Mouse (Mus musculus): ENCODE measurements around the gene Syt17.
A peak's percentile ranks its signal among the peaks of the same experiment; 100 is the strongest.

Gene Syt17

DNA sequence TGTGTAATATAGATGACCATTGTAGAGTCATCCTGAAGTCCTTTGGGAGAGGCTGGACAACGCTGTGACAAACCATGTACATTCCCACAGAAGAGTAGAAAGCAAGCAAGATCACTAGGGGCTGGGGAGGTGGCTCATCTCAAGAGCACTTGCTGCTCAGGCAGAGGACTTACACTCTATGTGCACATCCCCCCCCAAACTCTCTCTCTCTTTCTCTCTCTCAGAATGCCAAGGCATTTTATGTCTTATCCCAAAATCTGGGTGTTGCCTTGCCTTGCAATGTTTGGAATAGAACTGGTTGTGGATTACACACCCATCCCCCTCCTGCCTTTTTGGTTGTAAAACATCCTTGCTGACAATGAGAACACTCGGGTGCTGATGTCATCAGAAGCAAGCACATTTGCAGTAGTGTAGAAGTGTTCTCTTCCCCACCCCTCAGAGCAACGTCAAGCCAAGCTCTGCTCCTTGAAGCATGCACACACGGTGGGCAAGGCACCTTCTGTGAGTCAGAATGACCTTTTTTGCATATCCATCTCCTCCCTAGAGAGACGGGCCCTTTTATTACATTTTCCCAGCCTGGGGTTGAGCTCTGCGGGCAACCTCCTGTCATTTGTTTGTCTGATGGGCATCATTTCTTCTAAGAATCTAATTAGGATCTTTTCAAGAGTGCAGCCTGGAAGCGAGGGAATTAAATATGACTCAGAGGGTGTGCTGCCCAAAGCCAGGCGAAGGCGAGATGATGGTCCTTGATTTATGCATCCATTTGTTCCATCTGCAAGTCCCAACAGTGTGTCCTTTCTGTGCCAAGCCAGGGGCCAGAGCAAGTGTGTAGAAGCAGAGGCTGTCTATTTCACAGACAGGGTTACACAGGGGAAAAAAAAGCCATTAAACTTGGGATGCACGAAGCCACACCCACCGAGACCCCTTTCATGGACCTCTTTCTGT lies 15.1 kb upstream of the Syt17 start:
- no peak for DNase-seq (ENCODE audit: low read depth)

DNA sequence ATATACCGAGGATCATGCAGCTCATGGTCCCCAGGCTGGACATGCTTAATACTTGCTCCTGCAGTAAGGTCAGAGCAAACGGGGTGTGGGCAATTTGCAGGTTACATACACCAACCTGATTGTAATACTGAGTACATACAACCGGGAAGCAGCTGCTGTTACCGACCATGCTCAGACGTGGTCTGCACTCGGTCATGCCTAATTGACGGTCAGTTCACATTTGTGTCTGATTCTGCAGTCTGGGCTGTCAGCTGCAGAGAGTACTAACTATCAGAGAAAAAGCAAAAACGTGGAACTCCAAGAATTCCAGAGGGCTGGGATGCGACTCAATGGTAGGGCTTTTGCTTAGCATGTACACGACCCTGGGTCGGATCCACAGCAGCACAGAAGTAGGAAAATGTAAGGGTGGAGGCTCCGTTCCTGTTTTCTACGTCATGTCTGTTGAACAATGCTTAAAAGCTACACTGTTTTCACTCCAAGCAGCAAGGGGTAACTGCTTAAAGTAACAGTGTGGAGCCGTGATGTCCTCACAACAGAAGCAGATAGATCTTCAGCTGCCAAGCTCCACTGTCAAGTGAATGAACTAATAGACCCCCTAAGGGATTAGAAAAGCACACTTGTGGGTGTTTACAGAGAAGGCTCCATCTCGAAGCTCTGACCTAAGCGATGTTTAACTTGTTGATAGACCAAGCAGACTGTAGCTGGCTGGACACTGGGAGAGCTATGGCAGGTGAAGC lies 13.5 kb upstream of the Syt17 start:
- no peak for DNase-seq (ENCODE audit: low read depth)

DNA sequence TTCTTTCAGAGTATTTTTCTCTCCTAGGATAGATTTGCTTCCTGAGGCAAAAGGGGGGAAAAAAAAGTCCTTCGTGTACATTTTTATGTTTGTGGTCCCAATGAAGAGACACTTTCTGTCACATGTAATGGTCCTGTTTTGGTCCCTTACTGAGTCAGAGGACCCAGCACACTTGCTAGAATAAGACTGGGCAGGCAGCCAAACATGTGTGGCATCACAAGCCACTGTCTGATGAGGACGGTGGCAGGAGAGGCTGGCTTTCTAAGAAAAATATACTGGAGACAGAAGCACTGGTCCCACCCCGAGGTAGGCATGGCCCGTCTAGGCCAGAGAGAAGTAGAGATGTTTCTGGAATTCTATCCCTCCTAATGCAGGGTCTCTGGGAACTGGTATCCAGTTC lies 5.7 kb upstream of the Syt17 start:
- no peak for DNase-seq (ENCODE audit: low read depth)

DNA sequence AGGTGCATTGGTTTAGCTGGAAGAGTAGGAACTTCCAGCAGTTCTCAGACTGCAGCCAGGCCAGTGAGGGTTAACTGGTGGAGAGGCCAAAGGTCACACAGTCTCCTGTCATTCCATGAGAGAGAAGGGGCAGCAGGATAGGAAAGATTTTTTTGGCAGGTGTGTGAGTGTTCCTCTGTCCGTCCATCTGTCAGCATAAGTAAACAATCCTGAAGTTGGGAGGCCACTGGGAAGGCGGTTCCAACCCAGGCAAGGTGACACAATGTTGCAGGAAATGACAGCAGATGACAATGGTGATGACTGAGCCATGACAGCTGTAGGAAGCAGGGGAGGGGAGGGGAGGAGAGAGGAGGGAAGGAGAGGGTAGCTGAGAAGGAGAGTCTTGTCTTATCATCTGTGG lies 4.9 kb upstream of the Syt17 start:
- no peak for DNase-seq (ENCODE audit: low read depth)

DNA sequence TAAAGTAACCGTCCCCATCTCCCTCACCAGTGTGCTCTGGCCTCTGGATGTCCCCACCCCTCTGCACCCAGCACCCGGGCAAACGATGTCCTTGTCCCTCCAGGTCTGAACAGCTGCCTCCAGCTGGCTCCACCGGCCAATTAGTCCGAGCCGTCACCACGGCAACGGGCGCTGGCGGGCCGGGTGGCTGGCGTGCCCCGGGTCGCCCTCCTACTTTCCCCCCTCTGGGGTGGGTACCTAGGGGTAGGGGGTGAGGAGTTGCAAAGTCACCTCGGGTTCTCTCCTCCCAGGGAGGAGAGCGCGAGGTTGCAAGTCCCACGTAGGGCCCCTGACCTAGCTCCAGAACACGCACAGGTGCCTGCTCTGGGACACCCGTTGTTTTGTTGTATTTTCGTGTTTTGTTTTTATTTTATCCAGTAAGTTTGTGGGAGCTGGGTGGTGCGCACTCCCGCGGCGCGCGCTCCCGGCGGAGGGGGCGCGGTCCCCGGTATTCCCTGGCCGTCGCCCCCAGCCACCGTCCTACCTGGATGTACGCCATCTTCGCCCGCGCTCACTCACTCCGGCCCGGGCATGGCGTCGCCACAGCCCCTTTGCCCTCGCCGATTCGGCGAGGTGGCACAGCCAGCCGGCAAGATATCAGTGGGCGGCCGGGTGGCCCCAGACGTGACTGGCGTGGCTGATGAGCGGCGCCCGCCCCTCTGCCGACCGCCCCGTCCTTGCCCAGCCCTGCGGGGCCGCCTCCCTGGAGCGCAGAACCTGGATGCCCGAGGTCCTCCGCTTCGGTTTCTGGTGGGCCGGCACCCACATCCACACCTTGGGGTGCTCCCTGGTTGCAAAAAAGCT lies 510 bp downstream of the Syt17 start:
- DNase-seq (ENCODE audit: low read depth), result no peak

DNA sequence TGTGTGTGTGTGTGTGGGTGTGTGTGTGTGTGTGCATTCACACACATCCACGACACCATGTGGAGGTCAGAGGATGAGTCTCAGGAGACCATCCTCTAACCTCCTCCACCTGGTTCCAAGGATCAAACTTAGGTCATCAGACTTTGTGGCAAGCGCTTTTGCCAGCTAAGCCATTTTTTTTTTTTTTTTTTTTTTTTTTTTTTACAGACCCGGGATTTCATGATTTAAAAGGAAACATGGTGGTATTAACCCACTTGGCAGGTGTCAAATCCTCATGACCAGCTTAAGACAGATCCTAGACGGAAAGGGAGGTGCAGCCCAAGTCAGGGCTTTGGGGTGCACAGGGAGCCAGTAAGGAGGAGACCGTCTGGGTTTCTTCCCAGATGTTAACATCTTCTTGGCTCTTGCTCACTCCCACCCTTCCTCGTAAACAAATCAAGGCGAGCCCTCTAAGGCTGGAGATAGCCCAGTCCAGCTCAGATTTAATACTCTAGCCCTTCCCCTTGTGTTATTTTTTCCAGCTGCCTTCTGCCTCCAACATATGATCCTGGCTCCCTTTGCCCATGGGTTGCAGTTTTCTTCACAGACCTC lies 4.0 kb downstream of the Syt17 start:
- DNase-seq (ENCODE audit: low read depth), result no peak

DNA sequence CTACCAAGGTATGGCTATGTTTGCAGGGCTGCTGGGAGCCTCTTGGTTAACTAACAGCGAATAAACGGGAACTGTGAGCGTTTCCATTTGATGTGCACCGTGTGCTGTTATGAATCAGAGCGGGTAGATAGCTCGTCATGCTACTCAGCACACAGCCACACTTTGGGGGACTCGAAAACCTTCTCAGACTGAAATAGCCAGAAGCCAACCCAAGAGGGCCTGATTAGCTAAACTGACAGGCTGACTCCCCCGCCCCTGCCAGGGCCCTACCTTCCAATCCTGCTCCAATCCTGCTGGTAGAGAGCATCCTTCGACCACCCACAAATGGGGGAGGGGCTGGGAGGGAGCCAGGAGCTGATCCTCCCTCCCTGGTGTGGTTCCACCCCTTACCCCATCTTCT lies 4.7 kb downstream of the Syt17 start:
- DNase-seq (ENCODE audit: low read depth), result no peak

DNA sequence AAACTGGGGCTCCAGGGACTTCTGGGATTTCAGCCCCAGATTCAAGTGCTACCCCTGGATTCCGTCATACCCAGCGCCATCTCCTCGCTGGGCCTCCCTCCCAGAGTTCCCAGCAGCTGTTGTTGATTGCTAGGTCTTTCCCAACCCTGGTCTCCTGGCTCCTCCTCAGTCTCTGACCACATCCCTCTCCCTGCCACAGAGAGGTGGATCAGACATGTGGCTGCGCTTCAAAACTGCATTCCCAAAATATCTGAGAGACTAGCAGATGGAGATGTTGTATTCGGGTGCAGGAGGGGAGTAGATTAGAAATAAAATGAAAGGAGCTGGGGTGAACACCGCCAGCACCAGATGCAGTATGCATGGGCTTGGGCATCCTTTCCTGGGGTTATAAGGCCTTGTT lies 6.5 kb downstream of the Syt17 start:
- no peak for DNase-seq (ENCODE audit: low read depth)

DNA sequence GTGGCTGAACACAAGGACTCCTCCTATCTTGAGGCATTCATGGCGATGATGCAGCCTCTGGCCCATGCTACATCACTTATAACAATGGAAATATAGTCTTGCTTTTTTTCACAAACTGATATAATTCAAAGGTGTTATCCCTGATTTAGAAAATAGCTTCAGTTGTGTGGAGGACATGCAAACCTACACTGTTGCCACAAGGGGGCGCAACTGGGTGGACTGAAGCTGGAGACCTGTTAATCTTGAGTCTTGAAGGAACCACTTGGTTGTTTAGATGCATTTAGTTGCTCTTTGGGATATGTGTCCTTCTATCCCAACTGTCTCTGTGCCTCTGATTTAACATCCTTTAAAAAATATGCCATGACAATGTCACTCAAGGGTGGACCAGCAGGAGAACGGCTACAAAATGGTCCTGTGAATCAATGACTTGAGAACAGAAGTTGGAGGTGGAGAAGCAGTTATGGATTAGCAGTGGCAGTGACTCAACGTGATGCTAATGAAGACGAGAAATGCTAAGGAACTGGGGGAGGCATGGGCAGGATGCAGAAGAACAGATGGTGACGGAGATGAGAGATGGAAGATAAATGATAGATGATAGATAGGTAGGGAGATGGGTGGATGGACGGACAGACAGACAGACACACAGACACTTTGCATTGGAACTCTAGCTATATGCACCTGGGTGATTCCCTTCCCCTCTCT lies 10.8 kb downstream of the Syt17 start:
- DNase-seq (ENCODE audit: low read depth), result peak; percentile 23

DNA sequence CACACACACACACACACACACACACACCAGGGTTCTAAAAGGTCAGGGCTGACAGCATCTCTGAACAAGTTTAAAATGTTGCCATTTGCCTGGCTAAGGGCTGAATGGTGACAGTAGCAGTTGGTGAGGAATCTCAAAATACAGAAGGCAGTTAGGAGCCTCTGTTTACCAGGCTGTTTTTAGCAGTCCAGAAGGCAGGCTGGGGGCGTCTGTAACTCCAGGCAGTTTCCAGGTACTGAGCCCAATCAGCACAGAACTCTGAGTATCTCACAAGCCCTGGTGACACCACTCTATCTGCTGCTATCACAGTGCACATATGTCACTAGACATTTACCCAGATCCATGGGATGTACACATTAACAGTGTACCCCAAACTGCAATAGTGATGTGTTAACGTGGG lies 19.1 kb downstream of the Syt17 start:
- no peak for DNase-seq (ENCODE audit: low read depth)

DNA sequence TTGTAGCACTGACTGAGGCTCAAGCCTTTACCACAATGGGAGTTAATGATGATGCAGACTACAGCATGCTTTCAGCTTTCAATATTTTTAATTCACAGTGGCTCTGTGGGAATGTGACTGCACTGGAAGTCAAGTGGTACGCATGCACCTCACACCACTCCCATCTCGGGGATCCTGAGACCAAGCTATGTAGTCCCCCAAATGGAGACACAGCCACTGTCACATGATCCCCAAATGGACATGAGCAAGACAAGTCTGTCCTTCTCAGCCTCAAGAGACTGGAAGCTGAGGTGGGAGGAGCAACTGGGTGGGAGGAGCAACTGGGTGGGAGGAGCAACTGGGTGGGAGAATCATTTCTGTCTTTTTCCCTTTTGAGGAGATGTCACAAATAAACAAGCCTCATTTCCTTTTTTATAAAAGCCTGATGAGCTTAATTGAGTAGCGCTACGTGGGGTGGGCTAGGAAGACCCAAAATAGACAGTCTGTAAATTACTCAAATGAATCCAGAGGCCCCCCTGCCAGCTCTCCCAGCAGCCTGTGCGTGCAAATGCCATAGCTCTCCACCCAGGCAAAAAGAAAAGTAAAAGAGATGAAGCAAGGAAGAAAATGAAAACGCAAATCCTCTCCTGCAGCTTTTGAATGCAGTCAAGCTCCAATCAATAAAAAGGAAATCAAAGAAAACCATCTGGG lies 28.4 kb downstream of the Syt17 start:
- no peak for DNase-seq (ENCODE audit: low read depth)

DNA sequence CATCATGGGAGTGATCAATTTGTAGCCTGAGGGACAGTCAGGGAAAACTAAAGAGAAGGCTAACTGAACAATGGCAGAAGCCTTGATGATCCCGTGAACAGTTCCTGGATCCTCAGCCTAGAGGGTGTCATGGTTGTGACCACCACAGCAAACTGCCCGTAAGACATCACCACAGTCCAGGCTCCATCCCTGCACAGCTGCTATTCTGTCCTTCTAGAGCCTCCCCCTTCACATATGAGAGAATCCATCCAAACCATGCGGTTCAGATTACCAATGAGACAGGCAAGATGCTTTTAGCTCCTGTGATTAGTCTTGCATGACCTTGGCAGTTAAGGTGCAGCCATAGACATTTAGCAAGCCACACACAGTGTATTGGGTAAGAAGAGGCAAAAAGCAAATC lies 33.8 kb downstream of the Syt17 start:
- no peak for DNase-seq (ENCODE audit: low read depth)

DNA sequence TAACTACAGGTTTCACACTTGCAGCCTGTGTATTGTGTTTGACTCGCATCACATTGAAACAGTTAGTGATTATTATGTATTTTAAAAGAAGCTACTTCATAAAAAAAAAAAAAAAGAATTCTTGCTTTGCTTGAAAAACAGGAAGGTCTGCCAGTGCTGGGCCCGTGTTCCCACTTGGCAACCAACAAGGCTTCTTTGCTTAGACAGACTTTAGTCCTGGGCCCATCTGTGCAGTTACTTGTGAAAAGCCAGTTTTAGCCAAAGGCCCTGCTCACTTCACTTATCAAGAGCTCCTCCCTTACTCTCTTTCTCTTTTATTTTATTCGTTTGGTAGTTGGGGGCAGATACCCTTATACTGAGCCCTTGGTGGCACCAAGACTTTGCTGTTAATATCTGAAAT lies 36.1 kb downstream of the Syt17 start:
- DNase-seq (ENCODE audit: low read depth), result no peak

DNA sequence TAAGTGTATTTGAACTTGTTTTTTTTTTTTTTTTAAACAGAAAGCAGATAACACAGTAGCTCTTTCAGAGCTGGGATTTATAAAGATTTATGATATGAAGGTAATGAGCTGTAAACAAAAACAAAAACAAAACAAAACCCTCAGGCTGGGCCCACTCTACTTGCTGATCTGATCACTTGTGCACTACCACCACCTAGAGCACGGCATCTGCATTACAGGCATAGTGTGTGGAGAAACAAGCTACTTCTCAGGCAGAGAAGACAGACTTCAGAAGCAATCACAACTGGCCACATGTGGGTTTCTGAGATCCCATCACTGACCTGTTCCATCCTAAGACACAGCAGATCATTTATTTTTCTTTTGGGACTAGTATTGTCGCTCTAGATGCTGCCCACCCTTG lies 38.6 kb downstream of the Syt17 start:
- no peak for DNase-seq (ENCODE audit: low read depth)

DNA sequence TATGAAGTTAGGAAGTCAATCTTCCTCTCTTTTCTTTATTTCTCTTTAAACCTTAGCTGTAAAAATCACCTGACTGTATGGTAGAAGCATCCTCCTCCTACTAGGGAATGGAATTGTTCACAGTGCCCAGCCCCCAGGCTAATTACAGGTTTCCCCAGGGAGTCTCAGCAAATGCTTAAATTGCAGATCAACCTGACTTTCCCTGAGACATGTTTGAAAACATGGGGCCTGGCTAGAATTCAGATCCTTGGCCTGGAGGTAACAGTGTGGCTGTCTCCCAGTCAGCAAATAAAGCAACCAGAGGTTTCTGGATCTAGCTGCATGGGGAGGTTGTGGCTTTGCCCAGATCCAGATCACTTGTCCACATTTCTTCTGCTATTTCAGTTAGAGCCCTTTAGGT lies 42.8 kb downstream of the Syt17 start:
- no peak for DNase-seq (ENCODE audit: low read depth)

DNA sequence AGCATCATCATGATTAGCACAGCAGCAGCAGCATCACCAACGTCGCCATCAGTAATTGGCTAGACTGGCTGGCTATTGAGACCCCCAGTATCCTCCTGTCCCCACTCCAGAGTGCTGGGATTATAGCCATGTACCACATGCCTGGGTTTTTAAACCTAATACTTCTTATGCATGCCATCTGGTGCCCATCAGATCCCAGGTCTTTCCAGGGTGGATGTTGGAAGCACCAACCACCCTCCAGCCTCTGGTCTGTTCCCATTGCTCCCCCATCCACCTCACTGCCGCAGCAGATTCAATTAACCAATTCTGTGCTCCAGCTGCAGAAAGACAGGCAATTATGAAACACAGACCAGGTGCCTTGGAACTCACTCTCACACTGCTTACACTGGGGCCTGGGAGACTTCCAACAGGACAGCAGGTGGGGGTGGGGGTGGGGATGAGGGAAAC lies 45.4 kb downstream of the Syt17 start:
- DNase-seq (ENCODE audit: low read depth), result no peak

DNA sequence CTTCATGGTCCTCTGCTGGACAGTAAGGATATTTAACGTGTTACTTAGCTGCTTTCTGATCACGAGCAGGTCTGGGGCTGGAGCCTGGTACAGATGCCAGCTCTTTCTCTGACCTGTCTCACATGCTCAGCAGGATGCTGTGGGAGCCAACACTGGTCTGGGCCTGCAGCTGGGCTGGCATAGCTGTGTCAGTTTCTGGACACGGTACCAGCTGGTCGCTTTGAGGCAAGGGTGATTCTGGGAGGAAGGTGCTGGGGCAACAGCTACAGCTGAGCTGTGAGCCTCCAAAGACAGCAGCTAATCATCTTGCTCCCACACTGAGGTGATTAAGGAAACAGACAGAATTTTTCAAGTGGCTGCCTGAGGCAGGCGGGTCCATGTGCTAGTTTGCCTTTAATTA lies 46.1 kb downstream of the Syt17 start:
- no peak for DNase-seq (ENCODE audit: low read depth)

DNA sequence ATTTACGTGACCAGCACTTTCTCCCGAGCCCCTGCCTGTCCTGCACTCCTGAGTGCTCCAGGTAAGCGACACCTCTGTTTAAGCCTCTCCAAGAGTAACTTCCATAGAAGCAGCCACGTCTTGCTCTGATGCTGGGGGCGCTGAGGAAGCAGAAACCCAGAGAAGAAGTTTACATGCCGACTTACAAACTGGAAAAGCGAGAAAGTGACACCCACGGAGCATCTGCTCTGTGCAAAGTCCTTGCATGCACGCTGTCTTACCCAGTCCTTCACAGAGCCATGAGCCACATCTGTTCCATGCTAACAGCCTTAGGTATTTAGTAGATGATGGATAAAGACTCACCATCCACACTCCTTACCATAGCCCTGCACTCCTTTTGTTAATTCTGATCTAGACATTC lies 48.3 kb downstream of the Syt17 start:
- DNase-seq (ENCODE audit: low read depth), result no peak

DNA sequence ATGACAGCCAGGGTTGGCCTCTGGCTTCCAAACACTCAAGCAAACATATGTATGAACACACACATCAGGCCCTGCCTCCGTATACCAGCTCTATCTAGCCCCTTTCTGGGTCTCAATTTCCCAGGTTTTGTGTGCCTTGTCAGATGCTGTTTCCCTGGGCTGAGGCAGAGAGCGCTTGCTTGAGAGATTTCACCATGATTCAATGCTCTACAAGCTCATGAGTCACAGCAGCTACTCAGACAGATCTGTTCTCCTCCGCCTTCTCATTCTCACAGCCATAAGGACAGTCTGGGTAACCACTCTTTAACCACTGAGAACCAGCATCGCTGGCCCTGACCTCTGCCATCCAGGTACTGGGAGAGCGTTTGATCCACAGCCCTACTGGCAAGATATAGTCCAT lies 57.3 kb downstream of the Syt17 start:
- DNase-seq (ENCODE audit: low read depth), result no peak

DNA sequence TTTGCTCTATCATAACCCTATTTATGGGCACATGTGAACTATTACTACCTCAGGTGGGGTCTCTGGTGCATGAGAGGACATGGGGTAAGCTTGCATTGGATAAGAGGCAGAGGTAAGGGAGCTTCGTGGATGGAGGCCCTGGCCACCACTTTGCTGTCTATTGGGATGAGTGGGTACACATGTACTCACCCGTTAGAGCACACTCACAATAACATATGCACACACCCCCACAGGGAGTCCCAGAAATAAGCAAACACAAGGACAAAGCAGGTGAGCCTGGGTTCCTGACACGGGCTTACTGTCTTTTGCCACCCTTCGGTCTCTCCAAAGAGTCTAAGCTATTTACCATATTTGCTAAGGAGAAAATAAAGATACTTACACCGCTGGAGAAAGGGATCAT lies 67.0 kb downstream of the Syt17 start:
- no peak for DNase-seq (ENCODE audit: low read depth)

DNA sequence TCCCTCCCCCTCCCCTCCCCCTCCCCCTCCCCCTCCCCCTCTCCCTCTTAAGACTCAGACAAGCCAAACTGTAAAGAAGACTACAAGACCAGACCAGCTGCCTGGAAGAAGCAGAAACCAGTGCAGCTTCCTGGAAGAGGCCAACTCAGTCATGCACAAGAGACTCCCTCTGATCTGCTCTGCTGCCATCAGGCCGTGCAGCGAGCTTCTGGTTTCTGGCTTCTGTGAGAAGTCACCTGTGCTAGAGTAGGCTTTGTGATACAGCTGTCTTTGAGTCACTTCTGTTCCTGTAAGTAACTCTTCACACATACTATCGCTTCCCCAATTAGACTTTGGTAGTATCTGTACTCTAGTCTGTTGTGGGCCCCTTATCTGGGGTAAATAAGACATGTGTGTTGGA lies 68.0 kb downstream of the Syt17 start:
- no peak for DNase-seq (ENCODE audit: low read depth)
